Mouse (Mus musculus): ENCODE results near the gene Ear1. TPM values are rescaled to one million over a fixed set of nuclear protein-coding genes. Genes with fewer than 3 reads are reported as not detected.
"Not testable (repeated sequence)": the region's sequence is repeated elsewhere in the genome, so short reads cannot be mapped to it uniquely, and the experiment has no call there.

The Ear1 gene
- 0.45 TPM in 1 of 2 replicates, not detected in the other for polyA plus RNA-seq (2015; fragmentation: Nextera tagmentation; extraction: Ambion mirVana)

DNA sequence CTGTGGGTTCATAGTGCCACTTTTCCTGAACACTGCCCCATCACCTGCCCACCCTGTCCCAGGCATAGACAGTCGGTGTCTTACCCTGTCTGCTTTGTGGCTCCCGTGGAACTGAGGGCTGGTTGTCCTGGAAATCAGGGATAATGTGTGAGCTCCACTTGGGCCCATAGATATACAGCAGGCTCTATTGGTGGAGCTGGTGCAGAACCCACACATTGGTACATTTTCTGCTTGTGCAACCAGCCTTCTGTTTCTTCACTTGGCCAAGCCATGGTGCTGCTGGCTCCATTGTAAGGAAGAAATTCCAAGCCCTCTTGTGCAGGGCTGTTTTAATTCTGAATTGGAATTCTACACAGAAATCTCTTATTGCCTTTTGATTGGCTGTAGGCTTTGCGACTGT lies at the start of gene Ear1:
Gene Ear1 (minus strand): TSS at position 101 of the 400 bp plus-strand sequence.
- not testable (repeated sequence) for H3K27ac ChIP-seq (replicated peaks); H3K27me3 ChIP-seq (replicated peaks); H3K9ac ChIP-seq (replicated peaks); H3K4me2 ChIP-seq; H3K36me3 ChIP-seq; ATAC-seq (ENCODE audit: low FRiP score); H3K4me1 ChIP-seq; H3K4me3 ChIP-seq (replicated peaks); H3K9me3 ChIP-seq (replicated peaks)
- 91% methylated on average over 3 of the region's 3 CpGs for WGBS

DNA sequence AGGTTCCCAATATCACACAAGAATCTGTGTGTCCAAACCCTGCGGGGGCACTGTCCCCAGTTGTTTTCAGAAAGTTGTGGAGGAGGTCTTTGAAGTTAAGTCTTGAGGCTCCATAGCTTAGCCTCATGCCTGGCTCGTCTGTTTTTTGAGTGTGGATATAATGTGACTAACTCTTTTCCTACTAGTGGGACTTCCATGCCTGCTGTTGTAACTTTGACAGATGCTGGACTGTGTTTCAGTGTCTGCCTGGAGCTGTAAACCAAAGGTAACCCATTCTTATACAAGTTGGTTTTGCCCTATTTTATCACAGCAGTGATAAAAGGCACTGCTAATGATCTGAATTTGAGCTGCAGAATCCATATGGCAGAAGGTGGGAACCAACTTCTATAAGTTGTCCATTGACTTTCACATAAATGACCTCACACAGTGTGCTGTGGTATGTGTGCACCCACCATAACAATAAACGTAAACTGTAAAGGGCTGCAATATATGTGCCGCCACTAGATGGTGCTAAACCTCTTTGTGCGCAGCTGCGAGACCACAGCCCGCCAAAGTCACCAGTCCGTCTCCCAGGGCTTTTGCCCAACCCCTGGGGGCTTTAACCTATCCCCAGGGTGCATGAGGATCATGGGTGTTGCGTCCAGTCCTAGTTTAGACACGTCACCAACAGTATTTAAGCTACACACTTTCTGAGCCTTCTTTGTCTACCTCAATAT lies 49.5 kb upstream of the Ear1 start, which contains the start of gene Gm8113:
Gene Gm8113 (plus strand): TSS at position 703 of the 716 bp plus-strand sequence.
- H3K4me3 ChIP-seq (replicated peaks) = peak within 1 kb of the TSS; percentile 50
- H3K9ac ChIP-seq (replicated peaks) = peak within 1 kb of the TSS; percentile 58
- ATAC-seq (ENCODE audit: low FRiP score) = peak; percentile 99
- not testable (repeated sequence) for H3K27me3 ChIP-seq (replicated peaks); H3K36me3 ChIP-seq; H3K9me3 ChIP-seq (replicated peaks); H3K4me1 ChIP-seq
- peak within 1 kb of the TSS; percentile 85 for H3K27ac ChIP-seq (replicated peaks)
- WGBS = 11% methylated on average over 10 of the region's 10 CpGs
- H3K4me2 ChIP-seq = peak within 1 kb of the TSS; percentile 57

DNA sequence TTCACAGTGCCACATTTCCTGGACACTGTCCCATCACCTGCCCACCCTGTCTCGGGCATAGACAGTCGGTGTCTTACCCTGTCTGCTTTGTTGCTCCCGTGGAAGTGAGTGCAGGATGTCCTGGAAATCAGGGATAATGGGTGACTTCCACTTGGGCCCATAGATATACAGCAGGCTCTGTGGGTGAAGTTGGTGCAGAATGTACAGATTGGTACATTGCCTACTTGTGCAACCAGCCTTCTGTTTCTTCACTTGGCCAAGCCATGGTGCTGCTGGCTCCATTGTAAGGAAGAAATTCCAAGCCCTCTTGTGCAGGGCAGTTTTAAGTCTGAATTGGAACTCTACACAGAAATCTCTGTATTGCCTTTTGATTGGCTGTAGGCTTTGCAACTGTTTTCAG lies 48.1 kb upstream of the Ear1 start, which contains the start of gene Ear10:
Gene Ear10 (minus strand): TSS at position 101 of the 400 bp plus-strand sequence.
- not testable (repeated sequence) for H3K4me1 ChIP-seq; ATAC-seq (ENCODE audit: low FRiP score)
- 85% methylated on average over 3 of the region's 3 CpGs for WGBS

DNA sequence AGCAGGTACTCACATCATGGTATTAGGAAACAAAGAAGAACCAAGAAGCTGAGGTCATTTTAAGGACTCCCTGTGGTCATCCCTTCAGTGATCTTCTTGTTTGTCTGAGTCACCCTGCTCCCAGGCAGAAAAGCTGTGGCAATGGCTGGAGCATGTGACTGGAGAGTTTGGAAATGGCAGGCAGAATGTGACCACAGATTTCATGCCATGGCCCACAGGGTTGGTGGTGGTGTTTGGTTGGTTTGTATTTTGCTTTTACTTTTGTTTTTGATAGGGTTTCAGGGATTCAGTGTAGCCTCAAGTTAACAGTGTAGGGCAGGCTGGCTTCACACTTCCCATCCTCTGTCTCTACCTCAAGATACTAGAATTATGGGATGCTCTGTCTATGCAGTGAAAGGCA lies 42.9 kb upstream of the Ear1 start:
- not testable (repeated sequence) for H3K9me3 ChIP-seq (replicated peaks); H3K4me2 ChIP-seq; H3K27me3 ChIP-seq (replicated peaks); ATAC-seq (ENCODE audit: low FRiP score); H3K4me3 ChIP-seq (replicated peaks); H3K9ac ChIP-seq (replicated peaks); H3K27ac ChIP-seq (replicated peaks); H3K36me3 ChIP-seq; H3K4me1 ChIP-seq

More for the DNA sequence above, 48.1 kb upstream of the Ear1 start, which contains the start of gene Ear10:
- H3K9me3 ChIP-seq (replicated peaks); H3K27ac ChIP-seq (replicated peaks); H3K27me3 ChIP-seq (replicated peaks); H3K4me3 ChIP-seq (replicated peaks); H3K9ac ChIP-seq (replicated peaks); H3K4me2 ChIP-seq; H3K36me3 ChIP-seq: not testable (repeated sequence)

DNA sequence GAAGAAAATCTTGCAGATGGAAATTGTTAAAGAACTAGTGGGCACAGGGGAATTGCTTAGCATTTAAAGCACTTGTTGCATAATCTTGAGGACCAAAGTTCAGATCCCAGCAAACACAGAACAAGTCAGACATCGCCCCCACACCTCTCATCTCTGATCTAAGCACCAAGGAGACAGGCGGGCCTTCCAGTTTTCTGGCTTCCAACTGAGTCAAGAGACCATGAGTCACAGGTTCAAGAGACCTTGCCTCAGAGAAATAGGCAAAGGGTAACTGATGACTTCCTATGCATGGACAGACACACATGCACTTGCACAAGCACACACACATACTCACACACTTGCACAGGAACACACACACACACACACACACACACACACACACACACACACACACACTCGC lies 23.3 kb upstream of the Ear1 start:
- 92% methylated on average over 3 of the region's 3 CpGs for WGBS

DNA sequence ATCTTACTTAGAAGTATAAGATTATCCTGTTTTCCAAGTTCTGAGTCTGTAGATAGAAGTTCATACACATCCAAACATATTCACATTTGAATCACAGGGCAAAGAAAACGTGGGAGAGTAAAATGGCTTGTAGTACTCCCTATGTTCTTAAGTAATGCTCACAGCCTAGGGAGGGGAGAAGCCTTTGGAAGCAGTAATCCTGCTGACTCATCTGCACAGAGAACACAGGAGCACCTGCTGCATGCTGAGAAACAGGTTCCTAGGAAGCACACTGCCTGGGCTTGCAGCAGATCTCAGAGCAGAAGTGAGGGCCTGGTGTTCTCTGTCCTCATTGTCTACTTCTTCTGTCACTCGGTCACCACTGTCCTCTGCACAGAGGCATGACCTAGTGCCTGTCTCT lies 20.0 kb upstream of the Ear1 start:
- not testable (repeated sequence) for H3K27me3 ChIP-seq (replicated peaks); H3K4me2 ChIP-seq; ATAC-seq (ENCODE audit: low FRiP score); H3K4me3 ChIP-seq (replicated peaks); H3K27ac ChIP-seq (replicated peaks); H3K36me3 ChIP-seq; H3K9me3 ChIP-seq (replicated peaks); H3K9ac ChIP-seq (replicated peaks); H3K4me1 ChIP-seq
- 38% methylated on average over 1 of the region's 2 CpGs for WGBS

More for the DNA sequence above, 23.3 kb upstream of the Ear1 start:
- H3K36me3 ChIP-seq; H3K9ac ChIP-seq (replicated peaks); H3K4me1 ChIP-seq; H3K9me3 ChIP-seq (replicated peaks); H3K27ac ChIP-seq (replicated peaks); H3K4me2 ChIP-seq; H3K27me3 ChIP-seq (replicated peaks); ATAC-seq (ENCODE audit: low FRiP score); H3K4me3 ChIP-seq (replicated peaks): not testable (repeated sequence)

DNA sequence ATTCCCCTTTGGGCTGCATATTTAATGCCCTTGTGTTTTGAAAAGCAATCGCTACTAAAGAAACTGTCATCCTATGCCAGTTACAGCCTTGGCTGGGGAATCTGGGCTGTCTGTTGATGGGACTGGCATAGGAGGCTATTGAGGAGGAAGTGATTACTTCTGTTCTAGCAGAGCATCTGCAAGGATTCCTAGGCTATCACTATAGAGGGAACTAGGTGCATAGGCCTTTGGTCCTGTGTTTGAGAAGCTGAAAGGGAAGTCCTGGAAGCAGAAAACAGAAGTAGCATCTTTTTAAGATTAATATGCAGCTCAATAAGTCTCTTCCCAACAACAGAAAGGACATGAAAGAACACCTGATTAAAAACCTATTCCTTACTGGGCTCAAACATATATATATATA lies 16.0 kb upstream of the Ear1 start:
- not testable (repeated sequence) for H3K4me1 ChIP-seq; H3K9ac ChIP-seq (replicated peaks); H3K4me3 ChIP-seq (replicated peaks); ATAC-seq (ENCODE audit: low FRiP score); H3K9me3 ChIP-seq (replicated peaks); H3K27ac ChIP-seq (replicated peaks); H3K27me3 ChIP-seq (replicated peaks); H3K36me3 ChIP-seq; H3K4me2 ChIP-seq
- WGBS = 100% methylated on average over 1 of the region's 1 CpGs

DNA sequence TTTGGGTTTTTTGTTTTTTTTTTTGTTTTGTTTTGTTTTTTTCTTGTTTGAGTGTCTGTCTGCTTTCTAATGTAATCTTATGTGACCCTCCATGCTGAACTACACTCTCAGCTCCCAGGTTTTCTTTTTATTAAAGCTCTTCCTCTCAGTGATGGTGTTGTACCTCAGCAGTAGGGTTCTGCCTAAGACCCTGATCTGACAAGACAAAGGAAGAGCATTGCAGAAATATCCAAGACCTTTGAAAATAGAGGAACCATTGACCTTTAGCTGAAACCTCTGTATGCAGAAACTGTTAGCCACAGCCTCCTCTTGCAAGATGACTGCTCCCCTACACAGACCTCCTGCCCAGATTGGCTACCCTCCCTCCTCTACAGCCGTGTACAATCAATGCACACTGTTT lies 10.9 kb upstream of the Ear1 start:
- H3K27ac ChIP-seq (replicated peaks); H3K9me3 ChIP-seq (replicated peaks); H3K36me3 ChIP-seq; H3K27me3 ChIP-seq (replicated peaks); H3K4me3 ChIP-seq (replicated peaks); ATAC-seq (ENCODE audit: low FRiP score); H3K4me2 ChIP-seq; H3K9ac ChIP-seq (replicated peaks); H3K4me1 ChIP-seq: not testable (repeated sequence)
- WGBS = 72% methylated on average over 1 of the region's 1 CpGs

DNA sequence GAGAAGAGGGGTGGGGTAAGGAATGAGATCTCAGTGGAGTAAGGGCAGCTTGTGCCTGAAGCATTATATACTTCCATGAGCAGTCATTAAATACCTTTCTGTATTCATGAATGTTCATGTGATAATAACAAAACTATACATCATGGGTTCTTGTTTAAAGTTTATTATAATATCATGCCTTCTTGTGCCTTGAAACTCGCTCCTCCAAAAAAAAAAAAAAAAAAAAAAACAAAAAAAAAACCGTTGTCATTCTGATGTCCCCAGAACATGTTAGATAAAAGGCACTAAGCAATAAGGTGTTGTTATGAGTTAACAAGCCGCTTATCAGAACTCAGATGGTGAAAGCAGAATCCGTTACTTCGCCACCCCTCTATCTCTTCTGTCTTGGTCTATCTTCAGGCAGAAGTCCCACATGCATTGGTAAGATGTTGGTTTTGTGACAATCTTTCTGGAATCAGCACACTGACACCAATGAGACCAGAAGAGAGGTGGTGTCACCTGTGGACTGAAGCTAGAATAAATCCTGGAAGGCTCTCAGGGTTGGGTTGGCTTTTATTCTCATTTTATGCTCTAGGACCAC lies 4.7 kb upstream of the Ear1 start:
- WGBS = 96% methylated on average over 5 of the region's 5 CpGs
- H3K4me1 ChIP-seq; H3K9ac ChIP-seq (replicated peaks); H3K4me2 ChIP-seq; ATAC-seq (ENCODE audit: low FRiP score); H3K27me3 ChIP-seq (replicated peaks); H3K27ac ChIP-seq (replicated peaks); H3K36me3 ChIP-seq; H3K4me3 ChIP-seq (replicated peaks); H3K9me3 ChIP-seq (replicated peaks): not testable (repeated sequence)

DNA sequence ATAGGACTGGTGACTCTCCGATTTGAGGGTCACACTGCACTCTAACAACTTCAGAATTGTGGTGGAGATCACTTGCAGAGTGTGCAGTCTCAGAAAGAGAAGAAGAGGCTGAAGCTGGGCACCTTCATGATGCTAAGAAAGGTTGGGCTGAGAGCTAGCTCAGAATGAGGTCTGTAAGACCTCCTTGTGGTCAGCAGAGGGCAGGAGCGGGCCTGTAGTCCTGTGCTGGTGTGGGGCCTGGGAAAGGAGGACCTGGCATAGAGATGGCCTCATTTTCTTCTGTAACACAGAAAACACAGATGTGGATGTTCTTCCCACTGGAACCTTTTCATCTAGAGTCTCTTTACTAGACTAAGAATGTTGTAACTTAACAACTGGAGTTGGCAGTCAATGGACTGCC lies 2.5 kb upstream of the Ear1 start:
- 67% methylated on average over 1 of the region's 2 CpGs for WGBS
- H3K27me3 ChIP-seq (replicated peaks); H3K4me1 ChIP-seq; H3K36me3 ChIP-seq; H3K27ac ChIP-seq (replicated peaks); H3K9ac ChIP-seq (replicated peaks); H3K4me2 ChIP-seq; H3K9me3 ChIP-seq (replicated peaks); H3K4me3 ChIP-seq (replicated peaks); ATAC-seq (ENCODE audit: low FRiP score): not testable (repeated sequence)

DNA sequence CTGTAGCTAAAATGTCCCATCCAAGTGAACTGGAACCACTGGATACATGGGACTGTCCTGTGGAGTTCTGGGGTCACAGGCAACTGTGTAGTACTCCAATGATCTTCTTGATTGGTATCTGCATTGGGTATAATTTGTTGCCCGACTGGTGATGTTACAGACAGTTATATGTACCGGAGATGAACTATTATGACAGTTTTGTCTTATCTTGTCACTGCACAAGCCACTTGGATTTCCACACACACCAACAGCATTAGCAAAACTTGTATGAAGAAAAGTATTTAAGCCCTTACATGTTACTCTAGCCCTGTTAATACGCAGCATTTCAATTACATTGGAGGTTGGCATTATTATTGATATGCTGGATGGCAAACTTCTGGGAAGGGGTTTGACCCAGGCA lies 455 bp downstream of the Ear1 start:
- not testable (repeated sequence) for H3K4me1 ChIP-seq; H3K36me3 ChIP-seq; H3K27ac ChIP-seq (replicated peaks); H3K9ac ChIP-seq (replicated peaks); H3K4me2 ChIP-seq; H3K27me3 ChIP-seq (replicated peaks); H3K4me3 ChIP-seq (replicated peaks); H3K9me3 ChIP-seq (replicated peaks); ATAC-seq (ENCODE audit: low FRiP score)
- WGBS = 93% methylated on average over 3 of the region's 3 CpGs

DNA sequence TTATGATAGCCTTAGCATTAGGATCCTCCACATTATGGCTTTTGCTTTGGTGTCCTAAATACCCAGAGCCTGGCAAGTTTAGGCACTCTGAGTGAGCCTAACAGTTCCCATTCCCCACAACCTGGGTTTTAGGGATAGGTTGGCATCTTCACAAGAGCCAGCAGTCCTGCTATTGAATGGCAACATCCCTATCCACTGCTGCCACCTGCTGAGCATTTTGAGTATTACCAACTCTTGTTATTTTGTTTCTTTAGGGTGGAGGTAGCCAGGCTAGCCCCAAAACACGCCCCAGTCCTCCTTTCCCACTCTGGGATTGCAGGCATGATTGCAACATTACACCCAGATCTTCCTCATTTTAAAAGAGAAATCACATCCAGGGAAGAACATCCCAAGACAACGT lies 14.8 kb downstream of the Ear1 start:
- not testable (repeated sequence) for H3K4me2 ChIP-seq; H3K27me3 ChIP-seq (replicated peaks); H3K9ac ChIP-seq (replicated peaks); H3K36me3 ChIP-seq; H3K27ac ChIP-seq (replicated peaks); ATAC-seq (ENCODE audit: low FRiP score); H3K9me3 ChIP-seq (replicated peaks); H3K4me3 ChIP-seq (replicated peaks); H3K4me1 ChIP-seq
- WGBS = 34% methylated on average over 2 of the region's 2 CpGs
